Mouse (Mus musculus) layer of hippocampus, adult 11-12 months (tissue): Measurements from ENCODE around the gene Lce1b.
"Not testable (repeated sequence)": the region's sequence is repeated elsewhere in the genome, so short reads cannot be mapped to it uniquely, and the experiment has no call there.

ENCODE experiments used
- DNase-seq: peaks from one replicate; pipeline ENCODE4 v3.0.0; 2022; ENCODE audit warnings: low spot score

Gene Lce1b

GRCm38 (mm10) chr3:92656826-92657225, at the start of gene Lce1b:
TSS of gene Lce1b (minus strand) at chr3:92656926.
- DNase-seq = no peak

- DNase-seq = no peak
Observed at GRCm38 (mm10) chr3:92694613-92695012, 37.9 kb upstream of the Lce1b start.

- DNase-seq = no peak
Observed at GRCm38 (mm10) chr3:92691688-92692087, 35.0 kb upstream of the Lce1b start.

GRCm38 (mm10) chr3:92689154-92689553, 32.4 kb upstream of the Lce1b start:
- not testable (repeated sequence) for DNase-seq

GRCm38 (mm10) chr3:92687110-92687509, 30.4 kb upstream of the Lce1b start, which contains the start of gene Lce1d:
TSS of gene Lce1d (minus strand) at chr3:92687210.
- DNase-seq = no peak

GRCm38 (mm10) chr3:92678947-92679346, 22.2 kb upstream of the Lce1b start, which contains the start of gene Lce1c:
TSS of gene Lce1c (plus strand) at chr3:92679247.
- DNase-seq = no peak

- DNase-seq = no peak
Observed at GRCm38 (mm10) chr3:92670215-92670614, 13.5 kb upstream of the Lce1b start, which contains the start of gene Lce1a2. TSS of gene Lce1a2 (minus strand) at chr3:92670315.

- DNase-seq = no peak
Observed at GRCm38 (mm10) chr3:92648207-92648606, 8.5 kb downstream of the Lce1b start, which contains the start of gene Lce1a1. TSS of gene Lce1a1 (minus strand) at chr3:92648307.

- no peak for DNase-seq
Observed at GRCm38 (mm10) chr3:92639854-92640253, 16.9 kb downstream of the Lce1b start.

GRCm38 (mm10) chr3:92638653-92638991, 18.1 kb downstream of the Lce1b start:
- no peak for DNase-seq

- DNase-seq = no peak
Observed at GRCm38 (mm10) chr3:92637745-92638652, 18.7 kb downstream of the Lce1b start.

GRCm38 (mm10) chr3:92621560-92621959, 35.2 kb downstream of the Lce1b start, which contains the start of gene Lce6a:
TSS of gene Lce6a (minus strand) at chr3:92621660.
- no peak for DNase-seq

- DNase-seq = no peak
Observed at GRCm38 (mm10) chr3:92609804-92610203, 46.9 kb downstream of the Lce1b start.

- DNase-seq = no peak
Observed at GRCm38 (mm10) chr3:92607392-92607791, 49.3 kb downstream of the Lce1b start, which contains the start of gene 2210017I01Rik. TSS of gene 2210017I01Rik (minus strand) at chr3:92607492.
